Mouse (Mus musculus) forebrain, postnatal 0 days (tissue): ENCODE data around the gene Pax4. TPM values are rescaled to one million over a fixed set of nuclear protein-coding genes. Genes with fewer than 3 reads are reported as not detected.

Experiments used
- ATAC-seq: fragments of 200-750 bp; cut with Nextera tagmentation; 2 replicates; pipeline ENCODE4 v1.8.0; 2017; ENCODE audit warnings: mild to moderate bottlenecking, moderate library complexity
- DNase-seq: peaks from one replicate; pipeline ENCODE4 v3.0.0-alpha.2; 2015
- H3K27ac ChIP-seq: fragments of 300-500 bp; sonication (generic); 2 replicates; pipeline ENCODE4 v1.5.1; 2014; ENCODE audit warnings: low read depth, mild to moderate bottlenecking, antibody characterized with exemption, low read length, moderate library complexity, mixed read lengths
- H3K27me3 ChIP-seq: fragments of 300-500 bp; sonication (generic); 2 replicates; pipeline ENCODE4 v1.6.1; 2014; ENCODE audit warnings: mild to moderate bottlenecking, low read length, mixed read lengths; ENCODE audit not compliant: insufficient read depth
- H3K36me3 ChIP-seq: fragments of 300-500 bp; sonication (generic); 2 replicates; pipeline ENCODE4 v1.6.1; 2014; ENCODE audit warnings: mild to moderate bottlenecking, moderate library complexity; ENCODE audit not compliant: insufficient read depth
- H3K4me1 ChIP-seq: fragments of 300-500 bp; sonication (generic); 2 replicates; pipeline ENCODE4 v1.6.1; 2014; ENCODE audit warnings: antibody characterized with exemption; ENCODE audit not compliant: insufficient read depth
- H3K4me2 ChIP-seq: fragments of 300-500 bp; sonication (generic); 2 replicates; pipeline ENCODE4 v1.6.1; 2014; ENCODE audit warnings: low read depth, mild to moderate bottlenecking, moderate library complexity
- H3K4me3 ChIP-seq: fragments of 300-500 bp; sonication (generic); 2 replicates; pipeline ENCODE4 v1.5.1; 2014; ENCODE audit warnings: low read depth, low read length, mixed read lengths
- H3K9ac ChIP-seq: fragments of 300-500 bp; sonication (generic); 2 replicates; pipeline ENCODE4 v1.6.1; 2014; ENCODE audit warnings: mild to moderate bottlenecking
- H3K9me3 ChIP-seq: fragments of 300-500 bp; sonication (generic); 2 replicates; pipeline ENCODE4 v1.6.1; 2016; ENCODE audit warnings: low read length
- CTCF ChIP-seq: sonication (generic); IDR thresholded peaks from 2 replicates; pipeline ENCODE4 v1.5.1; 2016; ENCODE audit warnings: antibody characterized with exemption, control low read depth, low read depth
- WGBS: fragments of 180-500 bp; shearing (Covaris S2); extraction: QIAGEN DNeasy Blood & Tissue Kit; methylation state at CpG from one replicate; pipeline ENCODE4 v1.1.7; 2014; 5-methylcytosine and 5-hydroxymethylcytosine counted together
- polyA plus RNA-seq: library from polyadenylated mRNA; unstranded; fragments of >200 nt; fragmentation: Nextera tagmentation; extraction: Ambion mirVana; gene quantifications from 2 replicates; pipeline ENCODE4 v1.2.1, GENCODE M21; 2015
- total RNA-seq: library from RNA; depleted of rRNA; stranded (reverse); fragments of >200 nt; gene quantifications from 2 replicates; pipeline ENCODE4 v1.2.3, GENCODE M21; 2014

Gene Pax4
- total and polyA plus RNA-seq, 2 experiments from 2014 or later: 0.16 to 0.29 TPM

GRCm38 (mm10) chr6:28486008-28486407 lies 36.9 kb upstream of the Pax4 start:
- WGBS: 92% methylated on average over 2 of the region's 2 CpGs
- no peak overlapping the region for H3K4me3 ChIP-seq
- no peaks in the 10 kb centered on the region for H3K9me3 ChIP-seq
- no peak for ATAC-seq
- DNase-seq: no peak
- no peak for TF ChIP-seq CTCF
- H3K27me3 ChIP-seq: no peaks in the 10 kb centered on the region
- H3K9ac ChIP-seq: no peak overlapping the region
- no peak overlapping the region for H3K27ac ChIP-seq
- 0 out of 2 replicates have a peak, but pooled peaks cover 5% of the 10 kb centered on the region for H3K4me1 ChIP-seq
- no peak overlapping the region for H3K4me2 ChIP-seq
- no peaks in the 10 kb centered on the region for H3K36me3 ChIP-seq

- ATAC-seq: no peak
- WGBS: 90% methylated on average over 4 of the region's 4 CpGs
Measured at GRCm38 (mm10) chr6:28482711-28483315, 33.7 kb upstream of the Pax4 start.

GRCm38 (mm10) chr6:28480752-28481492 lies 31.8 kb upstream of the Pax4 start:
- Histone ChIP-seq H3K4me2 (peak overlapping the region; percentile 66), H3K9ac (peak overlapping the region; percentile 63), H3K27ac (no peak overlapping the region), H3K27me3 (no peaks in the 10 kb centered on the region), H3K36me3 (no peaks in the 10 kb centered on the region), H3K4me3 (peak overlapping the region; percentile 79), H3K4me1 (0 out of 2 replicates have a peak, but pooled peaks cover 8% of the 10 kb centered on the region), H3K9me3 (no peaks in the 10 kb centered on the region)
- no peak for TF ChIP-seq CTCF
- 9% methylated on average over 21 of the region's 21 CpGs for WGBS
- DNase-seq (no peak), ATAC-seq (no peak)

More at GRCm38 (mm10) chr6:28482711-28483315, 33.7 kb upstream of the Pax4 start:
- no peak overlapping the region for H3K27ac ChIP-seq
- no peaks in the 10 kb centered on the region for H3K27me3 ChIP-seq
- H3K4me1 ChIP-seq: 0 out of 2 replicates have a peak, but pooled peaks cover 8% of the 10 kb centered on the region
- TF ChIP-seq CTCF: no peak
- H3K4me2 ChIP-seq: no peak overlapping the region
- H3K9me3 ChIP-seq: no peaks in the 10 kb centered on the region
- no peak overlapping the region for H3K9ac ChIP-seq
- no peak overlapping the region for H3K4me3 ChIP-seq
- DNase-seq: no peak
- H3K36me3 ChIP-seq: no peaks in the 10 kb centered on the region

GRCm38 (mm10) chr6:28479865-28480751 lies 31.0 kb upstream of the Pax4 start:
- peak overlapping the region; percentile 79 for H3K4me3 ChIP-seq
- under 1% methylated on average over 67 of the region's 68 CpGs for WGBS
- peak overlapping the region; percentile 73 for H3K4me2 ChIP-seq
- DNase-seq: peak; percentile 99
- ATAC-seq: peak; percentile 99
- no peaks in the 10 kb centered on the region for H3K9me3 ChIP-seq
- H3K4me1 ChIP-seq: 0 out of 2 replicates have a peak, but pooled peaks cover 8% of the 10 kb centered on the region
- no peaks in the 10 kb centered on the region for H3K36me3 ChIP-seq
- no peaks in the 10 kb centered on the region for H3K27me3 ChIP-seq
- peak; percentile 35 for TF ChIP-seq CTCF
- peak overlapping the region; percentile 63 for H3K9ac ChIP-seq
- peak overlapping the region; percentile 51; the same call in 1 of the 2 replicates for H3K27ac ChIP-seq

- Histone ChIP-seq H3K27ac (no peak within 1 kb of the TSS), H3K4me1 (no peaks in the 10 kb centered on the region), H3K9me3 (no peaks in the 10 kb centered on the region), H3K4me3 (no peak within 1 kb of the TSS), H3K27me3 (no peaks in the 10 kb centered on the region), H3K9ac (no peak within 1 kb of the TSS), H3K36me3 (no peaks in the 10 kb centered on the region), H3K4me2 (no peak within 1 kb of the TSS)
- no peak for TF ChIP-seq CTCF
- ATAC-seq: no peak
- no peak for DNase-seq
- WGBS: 85% methylated on average over 5 of the region's 5 CpGs
Measured at GRCm38 (mm10) chr6:28474839-28475238, 25.7 kb upstream of the Pax4 start, which contains the start of gene Snd1. Snd1 (plus strand) TSS chr6:28475139.

- Histone ChIP-seq H3K4me1 (no peaks in the 10 kb centered on the region), H3K27ac (no peak overlapping the region), H3K36me3 (no peaks in the 10 kb centered on the region), H3K27me3 (no peaks in the 10 kb centered on the region), H3K4me3 (no peak overlapping the region), H3K9ac (no peak overlapping the region), H3K9me3 (no peaks in the 10 kb centered on the region), H3K4me2 (no peak overlapping the region)
- ATAC-seq (no peak), DNase-seq (no peak)
- WGBS: 94% methylated on average over 4 of the region's 4 CpGs
- no peak for TF ChIP-seq CTCF
Measured at GRCm38 (mm10) chr6:28474211-28474610, 25.1 kb upstream of the Pax4 start.
